Mouse (Mus musculus) embryonic facial prominence, embryonic 11.5 days (tissue): ENCODE measurements around the gene Tfdp2. TPM values are rescaled to one million over a fixed set of nuclear protein-coding genes. Genes with fewer than 3 reads are reported as not detected.
"Not testable (repeated sequence)": the region's sequence is repeated elsewhere in the genome, so short reads cannot be mapped to it uniquely, and the experiment has no call there.

Experiments
- ATAC-seq: fragments of 200-750 bp; cut with Nextera tagmentation; replicated peaks from 2 replicates; pipeline ENCODE4 v1.8.0; 2017; ENCODE audit warnings: low read depth; ENCODE audit not compliant: insufficient number of reproducible peaks, low FRiP score, low TSS enrichment
- DNase-seq: peaks from one replicate; pipeline ENCODE4 v3.0.0-alpha.2; 2015; ENCODE audit warnings: low spot score
- H3K27ac ChIP-seq: fragments of 300-500 bp; sonication (generic); replicated peaks from 2 replicates; pipeline ENCODE4 v1.5.1; 2014; ENCODE audit warnings: mild to moderate bottlenecking, low read depth, low read length, control low read depth
- H3K27me3 ChIP-seq: fragments of 300-500 bp; sonication (generic); 2 replicates; pipeline ENCODE4 v1.6.1; 2014; ENCODE audit warnings: mild to moderate bottlenecking, low read length, moderate library complexity, mixed read lengths; ENCODE audit not compliant: control insufficient read depth, insufficient read depth
- H3K36me3 ChIP-seq: fragments of 300-500 bp; sonication (generic); replicated peaks from 2 replicates; pipeline ENCODE4 v1.6.1; 2014; ENCODE audit warnings: low read depth, mild to moderate bottlenecking, low read length, moderate library complexity, mixed read lengths; ENCODE audit not compliant: control insufficient read depth, insufficient read depth
- H3K4me1 ChIP-seq: fragments of 300-500 bp; sonication (generic); 2 replicates; pipeline ENCODE4 v1.6.1; 2014; ENCODE audit warnings: low read length, mixed read lengths; ENCODE audit not compliant: control insufficient read depth, insufficient read depth
- H3K4me2 ChIP-seq: fragments of 300-500 bp; sonication (generic); 2 replicates; pipeline ENCODE4 v1.6.1; 2014; ENCODE audit warnings: low read depth, mild to moderate bottlenecking, control low read depth, low read length, moderate library complexity
- H3K4me3 ChIP-seq: fragments of 300-500 bp; sonication (generic); 2 replicates; pipeline ENCODE4 v1.5.1; 2014; ENCODE audit warnings: low read depth, low read length, control low read depth
- H3K9ac ChIP-seq: fragments of 300-500 bp; sonication (generic); replicated peaks from 2 replicates; pipeline ENCODE4 v1.6.1; 2014; ENCODE audit warnings: mild to moderate bottlenecking, control low read depth, low read length
- H3K9me3 ChIP-seq: fragments of 300-500 bp; sonication (generic); replicated peaks from 2 replicates; pipeline ENCODE4 v1.6.1; 2016; ENCODE audit warnings: mild to moderate bottlenecking, low read length, inconsistent platforms, mixed read lengths; ENCODE audit not compliant: control insufficient read depth
- WGBS: fragments of 180-500 bp; shearing (Covaris S2); extraction: QIAGEN DNeasy Blood & Tissue Kit; methylation state at CpG from one replicate; pipeline ENCODE4 v1.1.7; 2014; 5-methylcytosine and 5-hydroxymethylcytosine counted together
- polyA plus RNA-seq: library from polyadenylated mRNA; unstranded; fragments of >200 nt; fragmentation: Nextera tagmentation; extraction: Ambion mirVana; gene quantifications from 2 replicates; pipeline ENCODE4 v1.2.1, GENCODE M21; 2014

Gene Tfdp2
- polyA plus RNA-seq, 1 experiment from 2014 or later = 81.1 TPM

- WGBS = 35% methylated on average over 4 of the region's 4 CpGs
- no peak; the same call in 1 of the 2 replicates for ATAC-seq
- no peak overlapping the region for H3K4me2 ChIP-seq
- H3K27me3 ChIP-seq = no peaks in the 10 kb centered on the region
- DNase-seq = peak; percentile 75
- no peak overlapping the region for H3K4me3 ChIP-seq
- no peak overlapping the region for H3K27ac ChIP-seq
- H3K4me1 ChIP-seq = no peaks in the 10 kb centered on the region
- no peaks in the 10 kb centered on the region for H3K36me3 ChIP-seq
- no peak overlapping the region for H3K9ac ChIP-seq
- H3K9me3 ChIP-seq = no peaks in the 10 kb centered on the region
These were observed 153.9 kb downstream of the Tfdp2 start for GRCm38 (mm10) chr9:96350010-96350409.

GRCm38 (mm10) chr9:96350476-96350875 lies 154.4 kb downstream of the Tfdp2 start:
- Histone ChIP-seq H3K36me3 (no peaks in the 10 kb centered on the region), H3K27me3 (no peaks in the 10 kb centered on the region), H3K4me2 (no peak overlapping the region), H3K9ac (no peak overlapping the region), H3K9me3 (no peaks in the 10 kb centered on the region), H3K4me1 (no peaks in the 10 kb centered on the region), H3K27ac (no peak overlapping the region), H3K4me3 (no peak overlapping the region)
- ATAC-seq (no peak), DNase-seq (no peak)
- WGBS = 67% methylated on average over 3 of the region's 3 CpGs

GRCm38 (mm10) chr9:96351771-96352170 lies 155.7 kb downstream of the Tfdp2 start:
- not testable (repeated sequence) for ATAC-seq, H3K9ac ChIP-seq, DNase-seq, H3K27me3 ChIP-seq, H3K9me3 ChIP-seq, H3K4me2 ChIP-seq, H3K4me3 ChIP-seq, H3K36me3 ChIP-seq, H3K27ac ChIP-seq, H3K4me1 ChIP-seq
- WGBS = 94% methylated on average over 6 of the region's 6 CpGs

GRCm38 (mm10) chr9:96353121-96353769 lies 157.2 kb downstream of the Tfdp2 start:
- ATAC-seq = no peak
- no peak overlapping the region for H3K27ac ChIP-seq

GRCm38 (mm10) chr9:96353799-96354198 lies 157.7 kb downstream of the Tfdp2 start:
- Histone ChIP-seq H3K4me3 (no peak overlapping the region), H3K4me2 (no peak overlapping the region), H3K27ac (no peak overlapping the region), H3K9me3 (no peaks in the 10 kb centered on the region), H3K36me3 (no peaks in the 10 kb centered on the region), H3K9ac (no peak overlapping the region), H3K4me1 (no peaks in the 10 kb centered on the region), H3K27me3 (no peaks in the 10 kb centered on the region)
- ATAC-seq (no peak), DNase-seq (no peak)
- 71% methylated on average over 8 of the region's 8 CpGs for WGBS

More at GRCm38 (mm10) chr9:96353121-96353769, 157.2 kb downstream of the Tfdp2 start:
- H3K4me1 ChIP-seq = no peaks in the 10 kb centered on the region
- 81% methylated on average over 12 of the region's 12 CpGs for WGBS
- no peak overlapping the region for H3K4me2 ChIP-seq
- no peak overlapping the region for H3K9ac ChIP-seq
- H3K36me3 ChIP-seq = no peaks in the 10 kb centered on the region
- no peaks in the 10 kb centered on the region for H3K9me3 ChIP-seq
- no peak overlapping the region for H3K4me3 ChIP-seq
- DNase-seq = no peak
- H3K27me3 ChIP-seq = no peaks in the 10 kb centered on the region

- no peak overlapping the region for H3K4me2 ChIP-seq
- peaks cover 4% of the 10 kb centered on the region; the same call in 1 of the 2 replicates for H3K4me1 ChIP-seq
- DNase-seq (no peak), ATAC-seq (no peak)
- 85% methylated on average over 3 of the region's 3 CpGs for WGBS
- H3K9me3 ChIP-seq = no peaks in the 10 kb centered on the region
- no peak overlapping the region for H3K4me3 ChIP-seq
- H3K27me3 ChIP-seq = no peaks in the 10 kb centered on the region
- no peak overlapping the region for H3K27ac ChIP-seq
- no peak overlapping the region for H3K9ac ChIP-seq
- no peaks in the 10 kb centered on the region for H3K36me3 ChIP-seq
These were observed 164.0 kb downstream of the Tfdp2 start for GRCm38 (mm10) chr9:96360056-96360455.

- no peaks in the 10 kb centered on the region for H3K27me3 ChIP-seq
- DNase-seq = peak; percentile 68
- H3K9me3 ChIP-seq = no peaks in the 10 kb centered on the region
- H3K27ac ChIP-seq = peak overlapping the region; percentile 95
- peak overlapping the region; percentile 88 for H3K4me3 ChIP-seq
- no peaks in the 10 kb centered on the region for H3K36me3 ChIP-seq
- peak; percentile 63 for ATAC-seq
- peak overlapping the region; percentile 46 for H3K4me2 ChIP-seq
- under 1% methylated on average over 58 of the region's 64 CpGs for WGBS
- H3K4me1 ChIP-seq = peaks cover 4% of the 10 kb centered on the region; the same call in 1 of the 2 replicates
- peak overlapping the region; percentile 89 for H3K9ac ChIP-seq
These were observed 167.6 kb downstream of the Tfdp2 start for GRCm38 (mm10) chr9:96363581-96364140.

- DNase-seq = peak; percentile 98
- Histone ChIP-seq H3K4me2 (peak within 1 kb of the TSS; percentile 70), H3K27me3 (no peaks in the 10 kb centered on the region), H3K36me3 (no peaks in the 10 kb centered on the region), H3K9me3 (no peaks in the 10 kb centered on the region), H3K9ac (peak within 1 kb of the TSS; percentile 89), H3K27ac (peak within 1 kb of the TSS; percentile 95), H3K4me3 (peak within 1 kb of the TSS; percentile 88), H3K4me1 (peaks cover 4% of the 10 kb centered on the region; the same call in 1 of the 2 replicates)
- ATAC-seq = peak; percentile 95
- WGBS = under 1% methylated on average over 61 of the region's 81 CpGs
These were observed 168.2 kb downstream of the Tfdp2 start, which contains the start of gene Atp1b3 for GRCm38 (mm10) chr9:96364141-96364838. Gene Atp1b3 (minus strand): TSS chr9:96364442.
